Mouse (Mus musculus): ENCODE measurements around the gene Rpgrip1.

Gene Rpgrip1

DNA sequence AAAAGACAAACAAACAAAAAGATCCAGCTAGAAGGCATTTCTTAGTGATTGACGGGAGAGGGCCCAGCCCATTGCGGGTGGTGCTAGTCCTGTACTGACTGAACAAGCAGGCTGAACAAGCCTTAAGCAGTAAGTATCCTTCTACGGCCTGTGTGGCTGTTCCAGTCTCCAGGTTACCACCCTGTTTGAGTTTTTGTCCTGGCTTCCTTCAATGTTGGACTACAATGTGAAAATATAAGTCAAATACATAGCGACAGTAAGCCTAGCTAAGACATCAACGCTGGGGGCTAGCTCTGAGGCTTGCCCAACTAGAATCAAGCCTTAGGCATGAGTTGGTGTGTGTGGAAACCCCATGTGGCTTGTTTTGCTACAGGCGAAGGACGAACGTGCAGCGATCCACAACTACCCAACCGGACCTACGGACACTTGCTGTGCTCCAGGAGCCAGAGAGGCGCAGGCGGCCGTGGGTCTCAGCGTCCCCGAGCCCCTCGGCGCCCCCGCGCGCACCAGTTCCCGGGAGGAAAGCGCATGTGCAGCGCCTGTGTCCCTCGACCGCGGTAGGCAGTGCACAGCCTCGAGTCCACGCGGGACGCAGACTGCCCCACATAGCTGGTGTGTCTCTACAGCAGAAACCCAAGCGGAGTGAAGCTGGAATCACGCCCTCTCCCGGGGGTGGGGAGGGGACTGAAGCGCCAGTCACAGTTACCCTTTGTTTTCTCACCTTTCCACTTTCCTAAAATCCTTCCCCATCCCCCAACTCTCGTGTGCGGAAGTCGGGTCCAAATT lies 8.5 kb downstream of the Rpgrip1 start:
- DNase-seq = peak; percentile 35

DNA sequence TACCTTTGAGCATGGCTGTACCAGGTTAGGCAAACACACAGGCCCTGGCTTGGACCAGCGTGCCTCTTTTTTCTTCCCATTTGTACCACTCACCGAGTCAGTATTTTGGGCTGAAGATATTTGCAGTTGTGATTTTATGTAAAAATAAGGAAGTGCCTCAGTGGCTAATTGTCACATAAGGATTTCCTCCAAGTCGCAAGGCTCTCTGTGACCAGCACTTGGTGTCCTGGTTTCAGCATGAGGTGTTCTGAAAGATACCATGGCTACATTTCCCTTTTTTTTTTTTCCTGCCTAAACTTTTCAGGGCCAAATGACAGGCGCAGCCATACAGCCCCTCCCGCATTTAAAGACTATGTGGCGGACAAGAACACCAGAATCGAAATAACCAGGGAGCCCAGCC lies 9.7 kb downstream of the Rpgrip1 start:
- no peak for DNase-seq

- DNase-seq = peak; percentile 49
Measured at GRCm38 (mm10) chr14:52123918-52124317, 13.4 kb downstream of the Rpgrip1 start.

GRCm38 (mm10) chr14:52124636-52125035 lies 14.1 kb downstream of the Rpgrip1 start:
- no peak for DNase-seq

GRCm38 (mm10) chr14:52133584-52133983 lies 23.1 kb downstream of the Rpgrip1 start:
- no peak for DNase-seq

GRCm38 (mm10) chr14:52140577-52141444 lies 30.3 kb downstream of the Rpgrip1 start:
- DNase-seq = no peak

DNA sequence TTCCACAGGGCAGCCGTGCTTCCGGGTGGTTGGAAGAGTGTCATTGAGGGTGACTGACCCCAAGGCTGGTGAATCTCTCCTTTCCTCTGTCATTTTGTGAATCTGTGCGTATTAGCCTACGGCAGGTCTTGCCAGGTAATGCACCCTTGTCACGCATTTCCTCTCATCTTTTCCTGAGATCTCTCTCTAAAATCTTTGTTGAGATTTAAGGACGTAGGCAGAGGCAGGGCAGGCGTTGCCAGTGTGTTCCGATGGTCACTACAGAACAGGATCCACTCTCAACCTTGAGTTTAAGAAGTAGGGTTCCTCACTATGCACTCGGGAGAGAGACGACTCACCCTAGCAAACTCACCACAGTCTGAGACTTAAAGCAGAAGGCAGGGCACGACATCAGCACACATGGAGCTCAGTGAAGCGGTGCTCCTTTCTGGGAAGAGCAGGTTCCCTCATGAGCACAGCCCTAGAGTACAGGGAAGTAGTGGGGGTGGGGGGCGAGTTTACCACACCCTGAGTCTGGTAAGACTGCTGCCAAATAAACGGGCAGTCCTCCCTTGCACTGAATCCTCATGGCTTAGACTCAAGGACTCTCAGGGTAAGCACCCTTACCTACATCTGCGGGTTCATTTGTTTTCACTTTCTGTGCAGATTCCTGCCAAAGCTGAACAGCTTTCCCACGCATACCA lies 31.1 kb downstream of the Rpgrip1 start:
- no peak for DNase-seq

DNA sequence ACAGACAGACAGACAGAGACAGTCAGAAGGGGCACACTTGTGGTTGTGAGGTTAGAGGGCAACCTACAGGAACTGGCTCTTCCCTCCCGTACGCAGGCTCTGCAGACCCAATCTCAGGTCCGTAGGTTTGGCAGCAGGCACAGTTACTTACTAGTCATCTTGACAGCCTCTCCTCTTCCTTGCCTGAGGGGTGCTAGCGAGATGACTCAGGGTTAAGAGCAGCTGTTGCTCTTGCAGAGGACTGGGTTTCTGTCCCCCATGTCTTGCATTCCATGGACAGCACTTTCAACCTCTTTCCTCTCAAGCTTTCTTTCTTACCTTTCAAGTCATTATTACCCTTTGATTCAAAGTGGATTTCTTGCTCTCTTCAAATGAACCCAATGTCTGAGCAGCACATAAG lies 33.7 kb downstream of the Rpgrip1 start:
- no peak for DNase-seq

DNA sequence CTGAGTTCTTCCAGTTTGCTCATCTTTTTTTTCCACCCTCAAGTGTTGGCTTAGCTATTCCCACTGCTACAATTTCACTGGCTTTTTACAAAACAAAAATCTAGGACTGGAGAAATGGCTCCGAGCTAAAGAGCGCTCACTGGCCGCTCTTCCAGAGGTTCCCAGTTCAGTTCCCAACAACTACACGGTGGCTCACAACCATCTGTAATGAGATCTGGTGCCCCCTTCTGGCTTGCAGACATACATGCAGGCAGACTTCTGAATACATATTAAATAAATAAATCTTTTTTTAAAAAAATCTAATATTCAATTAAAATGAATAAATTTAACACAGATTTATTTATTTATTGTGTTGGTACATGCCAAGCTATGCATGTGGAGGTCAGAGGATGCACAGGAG lies 36.0 kb downstream of the Rpgrip1 start:
- DNase-seq = no peak

DNA sequence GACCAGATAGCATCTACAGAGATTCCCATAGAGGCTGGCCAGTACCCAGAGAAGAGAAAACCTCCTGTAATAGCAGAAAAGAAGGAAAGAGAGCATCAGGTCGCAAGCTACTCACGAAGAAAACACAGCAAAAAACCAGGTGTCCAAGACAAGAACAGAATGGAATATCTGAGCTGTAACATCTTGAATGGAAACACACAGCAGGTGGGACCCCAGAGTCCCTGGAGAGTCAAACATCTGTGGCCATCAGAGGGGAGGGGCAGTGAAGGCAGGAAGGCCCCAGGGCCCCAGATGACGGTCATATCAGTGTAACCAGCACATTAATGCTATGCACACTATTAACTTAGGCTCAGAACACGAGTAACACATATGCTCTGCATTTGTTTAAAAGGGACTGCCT lies 39.4 kb downstream of the Rpgrip1 start:
- DNase-seq = no peak

DNA sequence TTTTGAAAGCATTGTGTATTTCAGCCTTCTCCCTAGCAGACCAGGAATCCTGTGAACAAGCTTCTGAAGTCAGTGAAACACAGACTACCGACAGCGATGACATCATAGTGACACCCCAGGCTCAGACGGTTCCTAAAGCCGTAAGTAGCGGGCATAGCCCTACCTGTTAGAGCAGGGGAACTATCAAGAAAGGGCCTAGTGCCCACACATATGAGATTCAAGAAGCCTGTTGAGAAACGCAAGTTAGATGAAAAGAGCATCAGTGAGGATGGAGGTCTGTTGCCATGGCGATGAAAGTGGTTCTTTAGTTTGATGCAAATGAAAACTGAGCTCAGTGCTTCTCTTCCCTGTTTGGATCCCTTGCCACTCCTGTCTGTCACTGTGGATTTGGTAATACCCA lies 41.7 kb downstream of the Rpgrip1 start:
- DNase-seq = peak; percentile 21

- no peak for DNase-seq
Measured at GRCm38 (mm10) chr14:52152613-52153012, 42.1 kb downstream of the Rpgrip1 start.

DNA sequence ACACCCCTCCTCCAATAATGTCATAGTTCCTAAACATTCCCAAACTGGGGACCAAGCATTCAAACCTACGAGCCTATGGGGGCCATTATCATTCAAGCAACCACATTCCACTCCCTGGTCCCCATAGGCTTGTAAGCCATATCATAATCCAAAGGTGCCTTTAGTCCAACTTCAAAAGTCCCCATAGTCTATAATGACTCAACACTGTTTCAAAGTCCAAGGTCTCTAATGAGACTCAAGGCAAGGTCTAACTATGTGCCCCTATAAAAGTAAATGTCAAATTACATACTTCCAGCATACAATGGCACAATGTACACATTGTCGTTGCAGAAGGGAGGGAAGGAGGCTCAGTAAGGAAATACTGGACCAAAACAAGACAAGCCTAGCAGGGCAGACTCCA lies 44.5 kb downstream of the Rpgrip1 start:
- DNase-seq = no peak

DNA sequence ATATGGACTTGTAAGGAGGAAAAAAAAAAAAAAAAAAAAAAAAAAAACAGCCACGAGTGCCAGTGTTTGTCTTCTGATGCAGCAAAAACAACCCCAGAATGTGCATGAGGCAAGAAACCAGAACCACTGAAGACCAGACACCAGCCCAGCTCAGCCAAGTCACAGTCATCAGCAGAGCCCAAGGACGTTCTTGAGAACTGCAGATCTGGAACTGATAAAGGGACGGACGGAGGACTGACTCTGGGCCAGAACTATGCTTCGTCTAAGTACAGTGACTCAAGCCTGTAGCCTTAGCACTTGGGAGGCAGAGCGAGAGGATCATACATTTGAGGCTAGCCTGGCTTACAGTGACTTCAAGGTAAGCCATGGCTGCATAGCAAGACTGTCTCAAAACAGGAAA lies 50.4 kb downstream of the Rpgrip1 start:
- DNase-seq = no peak

- DNase-seq = no peak
Measured at GRCm38 (mm10) chr14:52166571-52166970, 56.1 kb downstream of the Rpgrip1 start.

DNA sequence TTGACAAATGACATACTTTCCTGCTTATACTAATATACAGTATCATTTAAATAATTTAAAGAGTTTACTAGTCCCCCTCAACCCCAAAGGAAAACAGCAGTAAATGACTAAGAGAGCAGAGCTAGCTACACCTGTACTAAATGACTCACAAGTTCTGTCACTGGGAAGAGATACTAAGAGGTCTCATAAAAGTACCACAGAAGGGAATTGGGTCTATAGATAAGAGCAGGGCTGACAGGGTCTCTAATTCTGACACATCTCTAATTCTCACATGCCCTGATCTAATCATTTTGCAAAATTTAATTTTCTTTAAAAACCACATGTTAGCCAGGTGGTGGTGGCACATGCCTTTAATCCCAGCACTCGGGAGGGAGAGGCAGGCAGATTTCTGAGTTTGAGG lies 78.3 kb downstream of the Rpgrip1 start:
- DNase-seq = no peak

- DNase-seq = no peak
Measured at GRCm38 (mm10) chr14:52189519-52189918, 79.0 kb downstream of the Rpgrip1 start.

DNA sequence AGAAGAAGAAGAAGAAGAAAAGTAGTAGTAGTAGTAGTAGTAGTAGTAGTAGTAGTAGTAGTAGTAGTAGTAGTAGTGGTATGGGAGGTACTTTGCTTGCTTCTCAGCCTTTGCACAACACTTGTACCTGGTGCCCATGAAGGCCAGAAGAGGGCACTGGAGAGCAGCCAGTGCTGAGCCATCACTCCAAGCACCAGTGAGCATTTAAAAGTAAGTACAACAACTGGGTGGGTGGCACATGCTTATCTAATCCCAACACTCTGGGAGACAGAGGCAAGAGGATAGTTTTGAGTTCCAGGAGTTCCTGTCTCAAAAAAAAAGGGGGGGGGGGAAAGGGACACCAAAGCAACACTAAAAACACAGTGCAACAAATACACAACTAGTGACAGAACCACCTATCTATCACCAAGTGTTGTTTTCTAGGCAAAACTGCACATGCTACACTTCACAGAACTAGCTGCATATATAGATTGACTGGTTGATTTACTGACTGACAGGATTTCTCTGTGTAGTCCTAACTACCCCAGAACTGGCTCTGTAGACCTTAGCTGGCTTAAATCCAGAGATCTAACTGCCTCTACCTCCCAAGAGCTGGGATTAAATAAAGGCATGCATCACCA lies 80.3 kb downstream of the Rpgrip1 start:
- DNase-seq = no peak

DNA sequence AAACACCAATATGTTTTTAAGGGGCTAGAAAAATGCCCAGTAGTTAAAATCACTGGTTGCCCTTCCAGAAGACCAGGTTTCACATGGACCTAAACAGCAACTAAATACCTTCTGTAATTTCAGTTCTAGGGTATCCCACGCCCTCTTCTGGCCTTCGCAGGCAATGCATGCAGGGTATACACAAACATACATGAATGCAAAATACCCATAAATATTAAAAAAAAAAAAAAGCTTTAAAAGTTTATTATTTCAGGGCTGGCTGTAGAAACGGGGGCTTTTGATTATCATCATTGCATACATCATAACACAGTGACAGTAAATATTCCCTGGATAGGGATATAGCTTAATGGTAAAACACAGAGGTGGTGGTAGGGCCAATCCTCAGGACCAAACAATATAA lies 85.2 kb downstream of the Rpgrip1 start:
- peak; percentile 26 for DNase-seq

GRCm38 (mm10) chr14:52196230-52197155 lies 86.0 kb downstream of the Rpgrip1 start:
- no peak for DNase-seq

DNA sequence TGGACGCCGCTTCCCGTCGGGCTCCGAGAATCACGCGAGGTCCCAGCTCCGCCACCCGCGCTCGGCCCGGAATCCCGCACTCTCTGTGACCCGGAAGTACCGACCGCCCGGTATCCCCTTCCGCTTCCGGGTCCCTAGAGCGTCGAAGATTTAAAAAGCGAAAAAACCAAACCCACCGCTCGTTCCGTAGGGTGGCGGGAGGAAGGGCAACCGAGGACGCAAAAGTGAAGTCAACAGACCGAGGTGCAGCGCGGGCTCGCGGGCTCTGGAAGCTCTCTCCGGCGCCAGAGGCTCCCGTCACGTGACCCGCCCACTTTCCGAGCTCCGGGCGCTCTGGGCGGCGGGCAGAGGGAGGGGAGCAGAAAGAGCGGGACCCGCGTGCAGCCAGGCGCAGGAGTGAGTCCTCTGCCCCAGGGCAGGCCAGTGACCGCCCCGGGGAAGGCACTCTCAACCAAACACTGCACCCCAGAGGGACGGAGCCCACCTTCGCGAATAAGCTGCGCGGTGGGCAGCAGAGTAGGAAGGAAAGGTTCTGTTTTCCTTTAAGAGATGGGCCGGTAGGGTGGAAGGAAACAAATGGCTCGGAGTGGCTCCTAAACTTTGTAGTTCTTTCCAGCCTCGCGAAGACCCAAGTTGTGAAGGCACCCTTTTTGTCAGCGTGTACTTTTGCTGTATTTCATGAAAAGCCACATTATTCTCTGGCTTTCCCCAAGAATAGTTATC lies 86.8 kb downstream of the Rpgrip1 start, which contains the start of gene Supt16:
Gene Supt16, minus strand, starts transcription at position 261 of the 723 bp plus-strand sequence.
- peak; percentile 72 for DNase-seq

Measured in layer of hippocampus, adult 9-11 months (tissue).